In the genomic region with DNA sequence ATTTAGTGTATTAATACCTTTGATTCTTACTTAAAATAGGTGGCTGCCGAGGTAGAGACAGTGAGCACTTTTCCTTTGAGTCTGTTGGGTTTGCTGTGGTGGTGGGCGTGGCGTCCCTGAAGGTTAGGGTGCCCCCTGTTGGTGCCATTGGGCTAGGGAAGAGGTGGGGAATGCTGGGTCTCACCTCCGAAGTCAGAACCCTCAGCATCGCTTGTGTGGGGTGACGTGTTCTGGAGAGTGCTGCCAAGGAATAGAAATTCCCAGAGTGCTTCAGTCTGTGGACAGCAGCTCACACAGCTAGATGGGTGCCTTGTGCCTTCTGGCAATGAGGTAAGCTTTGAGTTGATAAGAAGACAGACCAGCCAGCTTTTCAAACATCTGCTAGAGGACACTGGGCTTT, we compare ENCODE assay signal across 9 mouse cellular contexts.
DNase-seq lines count a peak whose midpoint lies in the region; ATAC-seq and TF ChIP-seq lines count a peak whose summit lies in the region.
"Had no signal": no experiment of that assay in that cellular context is flagged by ENCODE, and none has a peak within 500 bp of the region (broad histone marks: within the 10 kb centered on the region; RNA-seq: fewer than 3 reads in every experiment).

No protein-coding gene starts in this region.

- ATAC-seq in liver, embryonic 12.5 days: peak; percentile 57; the same call in 1 of the 2 replicates

- no peaks in the 10 kb centered on the region for H3K27me3 ChIP-seq in thymus, adult 2 months (ENCODE audit: control insufficient read depth, insufficient read depth, low read length)
- H3K27me3 ChIP-seq in liver, embryonic 12.5 days (replicated peaks): no peaks in the 10 kb centered on the region

- H3K27ac ChIP-seq in gastrocnemius, adult 2 months: peak overlapping the region; percentile 57
- H3K27ac ChIP-seq in thymus, adult 2 months (ENCODE audit: control insufficient read depth, insufficient read depth, low read length): no peak overlapping the region
- H3K27ac ChIP-seq in liver, embryonic 12.5 days: no peak overlapping the region

- 74% methylated on average over 6 of the region's 6 CpGs for WGBS in thymus, adult 2 months
- WGBS in liver, embryonic 12.5 days (ENCODE audit: insufficient replicate concordance): 59% methylated on average over 6 of the region's 6 CpGs

- peak; percentile 26; the same call in 1 of the 2 replicates for TF ChIP-seq CTCF in gastrocnemius, adult 2 months (IDR thresholded peaks at IDR 0.05)
- peak; percentile 45; the same call in 1 of the 2 replicates for TF ChIP-seq CTCF in thymus, adult 2 months (IDR thresholded peaks at IDR 0.05; ENCODE audit: borderline replicate concordance, control insufficient read depth, extremely low read depth, insufficient read depth, low read length, poor library complexity)

- DNase-seq in gastrocnemius, adult 2 months: no peak
- DNase-seq in gastrocnemius, adult 18-20 months (ENCODE audit: low spot score): no peak
- peak; percentile 38 for DNase-seq in thymus, adult 2 months
- no peak for DNase-seq in thymus, adult 18-20 months
- peak; percentile 33 to 34 for DNase-seq in thymus, postnatal 36 days
- no peak for DNase-seq in layer of hippocampus, postnatal 10 days (ENCODE audit: low spot score in 2 of 2)
- no peak for DNase-seq in right cerebral cortex, postnatal 10 days (ENCODE audit: low spot score in 2 of 2)
- DNase-seq: kidney, adult 11 months had no signal

- no peak overlapping the region for H3K4me2 ChIP-seq in liver, embryonic 12.5 days

- no peak overlapping the region for H3K9ac ChIP-seq in liver, embryonic 12.5 days

- no peak for TF ChIP-seq POLR2A in thymus, adult 2 months (IDR thresholded peaks at IDR 0.05; ENCODE audit: control insufficient read depth, extremely low read depth, insufficient read depth, low read length, poor library complexity)

- intact Hi-C loops in gastrocnemius, adult 2 months (cut with DNase I): no loop called here

- no peaks in the 10 kb centered on the region for H3K9me3 ChIP-seq in liver, embryonic 12.5 days (replicated peaks)

- H3K36me3 ChIP-seq in thymus, adult 2 months (ENCODE audit: control insufficient read depth, insufficient read depth, low read length): no peaks in the 10 kb centered on the region
- H3K36me3 ChIP-seq in liver, embryonic 12.5 days: 0 out of 2 replicates have a peak, but pooled peaks cover under 1% of the 10 kb centered on the region

- H3K4me3 ChIP-seq in gastrocnemius, adult 2 months: peak overlapping the region; percentile 44
- H3K4me3 ChIP-seq in thymus, adult 2 months (ENCODE audit: control insufficient read depth, insufficient read depth, low read length): no peak overlapping the region
- H3K4me3 ChIP-seq in liver, embryonic 12.5 days: no peak overlapping the region

- H3K4me1 ChIP-seq in thymus, adult 2 months (replicated peaks; ENCODE audit: control insufficient read depth, insufficient read depth, low read length): no peaks in the 10 kb centered on the region; the same call in 1 of the 2 replicates
- H3K4me1 ChIP-seq in liver, embryonic 12.5 days: peaks cover 39% of the 10 kb centered on the region

Comparison
In these comparisons a context has a peak if more than half of its experiments do, and no peak if none do; other contexts are left out.
1. DNase-seq: peak in thymus, adult 2 months (single experiment) and thymus, postnatal 36 days (2 of 2); none in gastrocnemius, adult 2 months (single experiment), gastrocnemius, adult 18-20 months (single experiment), thymus, adult 18-20 months (0 of 2), layer of hippocampus, postnatal 10 days (0 of 2) and right cerebral cortex, postnatal 10 days (0 of 2).